Mouse (Mus musculus): ENCODE measurements around the gene Nln. TPM values are rescaled to one million over a fixed set of nuclear protein-coding genes. Genes with fewer than 3 reads are reported as not detected.

Gene Nln
- polyA plus RNA-seq, 1 experiment from 2014 or later, result 21.8 TPM

DNA sequence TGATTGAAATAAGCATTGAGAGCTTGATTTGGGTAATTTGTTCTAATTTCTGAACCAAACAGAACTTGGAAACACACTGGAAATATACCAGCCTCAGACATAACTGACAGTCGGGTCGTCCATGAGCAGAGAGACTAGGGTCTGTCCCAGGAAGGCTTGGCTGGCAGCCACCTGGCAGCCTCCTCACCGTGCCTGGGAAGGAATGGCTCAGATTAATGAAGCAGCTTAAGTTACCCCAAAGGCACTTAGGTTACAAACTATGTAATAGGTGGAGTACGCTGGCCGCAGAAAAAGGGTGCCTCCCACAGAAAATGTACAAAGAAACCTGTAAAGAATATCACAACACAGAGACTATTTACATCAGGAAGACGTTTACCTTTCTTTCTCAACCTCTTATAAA is 74.6 kb downstream of the Nln start:
- H3K4me3 ChIP-seq (ENCODE audit: low read length), result no peak overlapping the region
- no peak overlapping the region for H3K4me2 ChIP-seq (ENCODE audit: low read depth, low read length)
- no peaks in the 10 kb centered on the region for H3K36me3 ChIP-seq (ENCODE audit: control insufficient read depth, insufficient read depth)
- peak overlapping the region; percentile 53; the same call in 1 of the 2 replicates for H3K27ac ChIP-seq (ENCODE audit: low read length)
- H3K9ac ChIP-seq (ENCODE audit: low read length), result no peak overlapping the region
- no peak for ATAC-seq (replicated peaks; ENCODE audit: extremely low read depth, insufficient read depth, low FRiP score)
- peaks cover 54% of the 10 kb centered on the region for H3K4me1 ChIP-seq (ENCODE audit: control insufficient read depth, insufficient read depth, low read length)
- no peaks in the 10 kb centered on the region for H3K9me3 ChIP-seq (replicated peaks; ENCODE audit: control insufficient read depth, low read length)
- WGBS, result 27% methylated on average over 6 of the region's 6 CpGs
- H3K27me3 ChIP-seq (ENCODE audit: control insufficient read depth, insufficient read depth, low read length), result no peaks in the 10 kb centered on the region

- H3K9me3 ChIP-seq (replicated peaks; ENCODE audit: control insufficient read depth, low read length), result no peaks in the 10 kb centered on the region
- no peaks in the 10 kb centered on the region for H3K27me3 ChIP-seq (ENCODE audit: control insufficient read depth, insufficient read depth, low read length)
- ATAC-seq (replicated peaks; ENCODE audit: extremely low read depth, insufficient read depth, low FRiP score), result peak; percentile 79
- peaks cover 46% of the 10 kb centered on the region for H3K4me1 ChIP-seq (ENCODE audit: control insufficient read depth, insufficient read depth, low read length)
- no peak overlapping the region for H3K4me3 ChIP-seq (ENCODE audit: low read length)
- no peak overlapping the region for H3K9ac ChIP-seq (ENCODE audit: low read length)
- no peaks in the 10 kb centered on the region for H3K36me3 ChIP-seq (ENCODE audit: control insufficient read depth, insufficient read depth)
- 6% methylated on average over 3 of the region's 3 CpGs for WGBS
- peak overlapping the region; percentile 89 for H3K27ac ChIP-seq (ENCODE audit: low read length)
- peak overlapping the region; percentile 11 for H3K4me2 ChIP-seq (ENCODE audit: low read depth, low read length)
Measured at GRCm38 (mm10) chr13:104032620-104033133, 76.7 kb downstream of the Nln start.

DNA sequence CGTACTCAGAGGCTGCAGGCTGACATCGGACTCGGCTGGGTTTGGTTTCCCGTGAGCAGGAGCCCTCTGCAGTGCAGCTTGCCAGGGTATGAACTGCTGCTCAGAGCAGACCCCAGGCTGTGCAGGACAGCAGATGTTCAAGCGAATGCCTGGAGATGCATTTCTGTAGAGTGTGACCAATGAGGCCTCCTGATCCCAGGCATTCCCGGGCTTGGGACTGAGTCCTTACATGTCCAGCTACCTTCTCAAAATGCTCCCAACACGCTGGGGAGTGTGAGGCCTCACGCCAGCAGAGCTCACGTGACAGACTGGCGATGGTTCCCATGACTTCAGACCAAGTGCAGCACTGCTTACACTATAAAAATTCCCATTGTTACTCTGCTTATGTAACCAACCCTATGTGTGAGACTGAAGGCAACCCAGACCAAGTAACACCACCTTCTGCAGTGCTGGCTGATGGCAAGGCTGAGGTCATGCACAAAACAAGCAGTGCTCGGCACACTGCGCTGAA is 77.5 kb downstream of the Nln start:
- no peaks in the 10 kb centered on the region for H3K9me3 ChIP-seq (replicated peaks; ENCODE audit: control insufficient read depth, low read length)
- no peak overlapping the region for H3K4me3 ChIP-seq (ENCODE audit: low read length)
- H3K36me3 ChIP-seq (ENCODE audit: control insufficient read depth, insufficient read depth), result no peaks in the 10 kb centered on the region
- H3K4me1 ChIP-seq (ENCODE audit: control insufficient read depth, insufficient read depth, low read length), result peaks cover 40% of the 10 kb centered on the region
- peak overlapping the region; percentile 89 for H3K27ac ChIP-seq (ENCODE audit: low read length)
- H3K9ac ChIP-seq (ENCODE audit: low read length), result peak overlapping the region; percentile 51; the same call in 1 of the 2 replicates
- no peak overlapping the region for H3K4me2 ChIP-seq (ENCODE audit: low read depth, low read length)
- no peaks in the 10 kb centered on the region for H3K27me3 ChIP-seq (ENCODE audit: control insufficient read depth, insufficient read depth, low read length)
- ATAC-seq (replicated peaks; ENCODE audit: extremely low read depth, insufficient read depth, low FRiP score), result peak; percentile 46; the same call in 1 of the 2 replicates
- WGBS, result 30% methylated on average over 12 of the region's 12 CpGs

DNA sequence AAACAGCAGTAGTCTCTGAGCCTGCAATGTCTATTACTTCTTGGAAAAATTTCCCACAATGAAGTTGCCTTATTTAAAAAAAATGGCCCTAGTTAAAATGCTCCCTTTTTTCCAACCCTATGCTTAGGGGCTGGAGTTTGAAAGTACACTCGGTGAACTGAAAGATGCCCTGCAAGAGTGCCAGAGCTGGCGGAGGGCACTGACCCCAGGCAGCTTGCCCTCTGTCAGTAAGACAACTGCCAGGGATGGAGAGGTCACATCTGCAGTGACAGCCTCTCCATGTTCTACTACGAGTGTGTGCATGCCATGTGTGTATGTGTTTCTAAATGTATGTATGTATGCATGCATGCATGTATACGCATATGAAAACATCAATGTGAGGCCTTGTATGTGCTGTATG is 78.5 kb downstream of the Nln start:
- H3K4me1 ChIP-seq (ENCODE audit: control insufficient read depth, insufficient read depth, low read length), result peaks cover 37% of the 10 kb centered on the region

GRCm38 (mm10) chr13:104029511-104029910 is 79.9 kb downstream of the Nln start:
- Histone ChIP-seq H3K9ac (ENCODE audit: low read length) (no peak overlapping the region), H3K4me3 (ENCODE audit: low read length) (no peak overlapping the region), H3K27ac (ENCODE audit: low read length) (no peak overlapping the region), H3K36me3 (ENCODE audit: control insufficient read depth, insufficient read depth) (no peaks in the 10 kb centered on the region), H3K4me2 (ENCODE audit: low read depth, low read length) (no peak overlapping the region), H3K9me3 (replicated peaks; ENCODE audit: control insufficient read depth, low read length) (no peaks in the 10 kb centered on the region), H3K27me3 (ENCODE audit: control insufficient read depth, insufficient read depth, low read length) (no peaks in the 10 kb centered on the region), H3K4me1 (ENCODE audit: control insufficient read depth, insufficient read depth, low read length) (peaks cover 27% of the 10 kb centered on the region)
- no peak for ATAC-seq (replicated peaks; ENCODE audit: extremely low read depth, insufficient read depth, low FRiP score)

More for the DNA sequence above, 78.5 kb downstream of the Nln start:
- Histone ChIP-seq H3K4me2 (ENCODE audit: low read depth, low read length) (no peak overlapping the region), H3K27ac (ENCODE audit: low read length) (no peak overlapping the region; the same call in 1 of the 2 replicates), H3K27me3 (ENCODE audit: control insufficient read depth, insufficient read depth, low read length) (no peaks in the 10 kb centered on the region), H3K9ac (ENCODE audit: low read length) (no peak overlapping the region), H3K9me3 (replicated peaks; ENCODE audit: control insufficient read depth, low read length) (no peaks in the 10 kb centered on the region), H3K36me3 (ENCODE audit: control insufficient read depth, insufficient read depth) (no peaks in the 10 kb centered on the region), H3K4me3 (ENCODE audit: low read length) (no peak overlapping the region)
- no peak for ATAC-seq (replicated peaks; ENCODE audit: extremely low read depth, insufficient read depth, low FRiP score)
- 83% methylated on average over 4 of the region's 4 CpGs for WGBS

DNA sequence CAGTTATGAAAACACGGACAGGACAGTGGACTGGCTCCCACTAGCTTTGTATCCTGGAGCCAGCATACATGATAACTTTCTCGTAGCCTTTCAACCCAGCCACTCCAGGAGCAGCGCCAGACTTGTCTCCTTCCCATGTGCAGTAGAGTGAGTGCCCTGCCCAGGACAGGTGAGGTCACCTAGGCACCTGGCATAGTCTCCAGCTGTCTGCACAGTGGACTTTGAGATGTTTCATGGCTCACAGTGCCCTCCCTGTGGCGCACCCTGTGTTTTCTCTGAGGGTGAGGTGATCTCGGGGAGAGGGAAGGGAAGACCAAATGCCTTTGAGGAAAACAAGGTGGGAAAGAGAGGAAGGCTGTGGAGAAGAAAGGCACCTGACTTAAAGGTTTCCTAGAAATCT is 80.3 kb downstream of the Nln start:
- Histone ChIP-seq H3K4me2 (ENCODE audit: low read depth, low read length) (no peak overlapping the region), H3K27ac (ENCODE audit: low read length) (no peak overlapping the region), H3K4me3 (ENCODE audit: low read length) (no peak overlapping the region), H3K4me1 (ENCODE audit: control insufficient read depth, insufficient read depth, low read length) (peaks cover 23% of the 10 kb centered on the region), H3K9me3 (replicated peaks; ENCODE audit: control insufficient read depth, low read length) (no peaks in the 10 kb centered on the region), H3K9ac (ENCODE audit: low read length) (no peak overlapping the region), H3K27me3 (ENCODE audit: control insufficient read depth, insufficient read depth, low read length) (no peaks in the 10 kb centered on the region), H3K36me3 (ENCODE audit: control insufficient read depth, insufficient read depth) (no peaks in the 10 kb centered on the region)
- ATAC-seq (replicated peaks; ENCODE audit: extremely low read depth, insufficient read depth, low FRiP score), result no peak
- WGBS, result 73% methylated on average over 5 of the region's 5 CpGs

DNA sequence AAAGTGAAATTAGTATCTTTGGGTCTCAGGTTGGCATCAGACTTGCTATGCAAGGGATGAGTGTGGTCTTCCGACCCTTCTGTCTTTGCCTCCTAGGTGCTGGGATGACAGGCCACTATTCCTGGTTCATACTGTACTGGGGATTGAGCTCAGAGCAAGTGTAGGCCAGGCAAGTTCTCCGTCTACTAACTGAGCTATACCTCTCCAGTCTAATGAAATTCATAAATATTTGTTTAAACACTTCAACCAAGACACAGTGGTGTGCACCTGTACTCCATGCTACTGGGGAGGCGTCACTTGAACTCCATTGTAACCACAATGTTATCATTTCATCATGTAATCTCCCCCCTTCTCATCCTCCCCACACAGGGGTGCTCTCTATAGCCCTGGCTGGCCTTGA is 82.9 kb downstream of the Nln start:
- Histone ChIP-seq H3K27ac (ENCODE audit: low read length) (no peak overlapping the region), H3K27me3 (ENCODE audit: control insufficient read depth, insufficient read depth, low read length) (no peaks in the 10 kb centered on the region), H3K9me3 (replicated peaks; ENCODE audit: control insufficient read depth, low read length) (no peaks in the 10 kb centered on the region), H3K4me2 (ENCODE audit: low read depth, low read length) (no peak overlapping the region), H3K4me3 (ENCODE audit: low read length) (no peak overlapping the region), H3K9ac (ENCODE audit: low read length) (no peak overlapping the region), H3K36me3 (ENCODE audit: control insufficient read depth, insufficient read depth) (no peaks in the 10 kb centered on the region), H3K4me1 (ENCODE audit: control insufficient read depth, insufficient read depth, low read length) (0 out of 2 replicates have a peak, but pooled peaks cover 6% of the 10 kb centered on the region)
- no peak for ATAC-seq (replicated peaks; ENCODE audit: extremely low read depth, insufficient read depth, low FRiP score)
- 90% methylated on average over 3 of the region's 3 CpGs for WGBS

- Histone ChIP-seq H3K27me3 (ENCODE audit: control insufficient read depth, insufficient read depth, low read length) (no peaks in the 10 kb centered on the region), H3K4me1 (ENCODE audit: control insufficient read depth, insufficient read depth, low read length) (0 out of 2 replicates have a peak, but pooled peaks cover 6% of the 10 kb centered on the region), H3K27ac (ENCODE audit: low read length) (peak overlapping the region; percentile 69), H3K4me2 (ENCODE audit: low read depth, low read length) (peak overlapping the region; percentile 5; the same call in 1 of the 2 replicates), H3K9me3 (replicated peaks; ENCODE audit: control insufficient read depth, low read length) (no peaks in the 10 kb centered on the region), H3K4me3 (ENCODE audit: low read length) (no peak overlapping the region), H3K36me3 (ENCODE audit: control insufficient read depth, insufficient read depth) (no peaks in the 10 kb centered on the region), H3K9ac (ENCODE audit: low read length) (no peak overlapping the region)
- 56% methylated on average over 6 of the region's 6 CpGs for WGBS
- ATAC-seq (replicated peaks; ENCODE audit: extremely low read depth, insufficient read depth, low FRiP score), result no peak
Measured at GRCm38 (mm10) chr13:104025710-104025995, 83.8 kb downstream of the Nln start.

DNA sequence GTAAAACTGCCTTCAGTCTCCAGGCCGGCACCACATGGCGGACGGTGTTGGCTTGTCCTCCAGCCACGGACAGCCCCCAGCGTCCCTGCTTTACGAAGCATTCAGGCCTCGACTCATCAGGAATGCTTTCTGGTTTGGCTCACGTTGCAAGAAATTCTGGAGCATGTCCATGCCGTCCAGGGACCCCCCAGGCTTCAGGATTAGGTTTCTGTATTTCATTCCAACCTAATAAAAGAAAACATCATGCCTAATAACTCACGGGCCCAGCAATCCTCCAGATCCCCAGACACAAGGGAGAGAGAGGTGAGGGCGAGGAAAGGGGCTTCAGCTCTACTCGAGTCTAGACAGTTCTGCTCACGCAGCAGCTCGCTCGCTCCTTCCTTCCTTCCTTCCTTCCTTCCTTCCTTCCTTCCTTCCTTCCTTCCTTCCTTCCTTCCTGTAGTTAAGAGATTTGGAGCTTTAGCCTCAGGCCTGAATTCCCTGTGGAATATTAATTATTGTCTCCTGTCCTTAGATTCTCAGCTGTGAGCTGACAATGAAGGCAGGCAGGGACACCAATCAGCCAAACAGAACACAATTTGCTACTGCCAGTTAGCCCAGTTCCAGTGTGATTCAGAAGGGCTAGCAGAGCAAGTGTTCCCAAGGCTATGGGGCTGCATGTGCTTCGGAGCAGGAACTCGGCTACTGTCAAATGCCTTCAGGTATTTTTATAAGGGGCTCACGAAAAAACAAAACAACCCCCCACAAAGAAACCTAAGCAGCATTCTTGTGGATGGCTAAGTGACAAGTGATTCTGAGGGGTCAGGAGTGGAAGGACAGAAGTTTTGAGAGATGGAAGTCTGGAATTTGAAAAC is 84.3 kb downstream of the Nln start:
- Histone ChIP-seq H3K4me1 (ENCODE audit: control insufficient read depth, insufficient read depth, low read length) (0 out of 2 replicates have a peak, but pooled peaks cover 6% of the 10 kb centered on the region), H3K27ac (ENCODE audit: low read length) (peak overlapping the region; percentile 69), H3K27me3 (ENCODE audit: control insufficient read depth, insufficient read depth, low read length) (no peaks in the 10 kb centered on the region), H3K4me2 (ENCODE audit: low read depth, low read length) (peak overlapping the region; percentile 5; the same call in 1 of the 2 replicates), H3K9me3 (replicated peaks; ENCODE audit: control insufficient read depth, low read length) (no peaks in the 10 kb centered on the region; the same call in 1 of the 2 replicates), H3K9ac (ENCODE audit: low read length) (no peak overlapping the region), H3K4me3 (ENCODE audit: low read length) (no peak overlapping the region), H3K36me3 (ENCODE audit: control insufficient read depth, insufficient read depth) (no peaks in the 10 kb centered on the region)
- WGBS, result 48% methylated on average over 18 of the region's 18 CpGs
- ATAC-seq (replicated peaks; ENCODE audit: extremely low read depth, insufficient read depth, low FRiP score), result peak; percentile 32; the same call in 1 of the 2 replicates
